Mouse (Mus musculus) spleen, adult 18-20 months (tissue): ENCODE data around the gene Hdac7.
"Not testable (repeated sequence)": the region's sequence is repeated elsewhere in the genome, so short reads cannot be mapped to it uniquely, and the experiment has no call there.

Experiments used
- DNase-seq, 2 experiments: peaks; one replicate each; pipeline ENCODE4 v3.0.0; 2022; ENCODE audit warnings: mixed read lengths in 2 of 2

Hdac7 gene

GRCm38 (mm10) chr15:97844037-97845034, at the start of gene Hdac7:
Hdac7 (minus strand) TSS chr15:97844502.
- no peak for DNase-seq

GRCm38 (mm10) chr15:97892506-97892905, 48.2 kb upstream of the Hdac7 start:
- DNase-seq: no peak

GRCm38 (mm10) chr15:97890450-97890849, 46.1 kb upstream of the Hdac7 start:
- DNase-seq: no peak

- no peak for DNase-seq
Observed at GRCm38 (mm10) chr15:97890017-97890416, 45.7 kb upstream of the Hdac7 start.

- DNase-seq: no peak
Observed at GRCm38 (mm10) chr15:97887541-97888016, 43.3 kb upstream of the Hdac7 start.

- DNase-seq: no peak
Observed at GRCm38 (mm10) chr15:97881423-97881822, 37.1 kb upstream of the Hdac7 start.

GRCm38 (mm10) chr15:97880441-97880840, 36.1 kb upstream of the Hdac7 start:
- no peak for DNase-seq

- no peak for DNase-seq
Observed at GRCm38 (mm10) chr15:97878696-97879328, 34.5 kb upstream of the Hdac7 start.

- DNase-seq: no peak
Observed at GRCm38 (mm10) chr15:97875784-97876183, 31.5 kb upstream of the Hdac7 start.

- DNase-seq: no peak
Observed at GRCm38 (mm10) chr15:97873717-97874116, 29.4 kb upstream of the Hdac7 start.

- DNase-seq: no peak
Observed at GRCm38 (mm10) chr15:97872161-97872560, 27.9 kb upstream of the Hdac7 start.

GRCm38 (mm10) chr15:97871055-97872030, 27.0 kb upstream of the Hdac7 start:
- DNase-seq: no peak

- DNase-seq: not testable (repeated sequence)
Observed at GRCm38 (mm10) chr15:97870116-97870515, 25.8 kb upstream of the Hdac7 start.

GRCm38 (mm10) chr15:97868985-97869384, 24.7 kb upstream of the Hdac7 start:
- DNase-seq: no peak

GRCm38 (mm10) chr15:97865988-97866387, 21.7 kb upstream of the Hdac7 start:
- no peak for DNase-seq

- no peak for DNase-seq
Observed at GRCm38 (mm10) chr15:97865175-97865574, 20.9 kb upstream of the Hdac7 start.

GRCm38 (mm10) chr15:97864361-97865045, 20.2 kb upstream of the Hdac7 start:
- DNase-seq: no peak

- DNase-seq: no peak
Observed at GRCm38 (mm10) chr15:97863494-97863881, 19.2 kb upstream of the Hdac7 start.

- no peak for DNase-seq
Observed at GRCm38 (mm10) chr15:97862881-97863493, 18.7 kb upstream of the Hdac7 start.

- DNase-seq: no peak
Observed at GRCm38 (mm10) chr15:97860353-97860752, 16.1 kb upstream of the Hdac7 start.

- no peak for DNase-seq
Observed at GRCm38 (mm10) chr15:97858431-97858830, 14.1 kb upstream of the Hdac7 start.
